ENCODE assay signal across 9 mouse cellular contexts in genomic region chr4:155473796-155474195, GRCm38 (mm10). TPM values are rescaled to one million over a fixed set of nuclear protein-coding genes. Genes with fewer than 3 reads are reported as not detected.
"Had no signal": no experiment of that assay in that cellular context is flagged by ENCODE, and none has a peak within 500 bp of the region (broad histone marks: within the 10 kb centered on the region; RNA-seq: fewer than 3 reads in every experiment).

No protein-coding gene starts in this region.

RNA-seq across cellular contexts. Expression of gene Tmem52, which starts 4.9 kb away (rescaled TPM):
- polyA plus RNA-seq: heart, embryonic 11.5 days; heart, embryonic 13.5 days; heart, embryonic 15.5 days; hindbrain, embryonic 13.5 days; limb, embryonic 11.5 days; limb, embryonic 13.5 days; liver, adult 2 months; liver, embryonic 12.5 days; liver, embryonic 14.5 days had no signal
